Mouse (Mus musculus) lung, adult 10 weeks (tissue): ENCODE data around the gene 1700013H16Rik. TPM values are rescaled to one million over a fixed set of nuclear protein-coding genes. Genes with fewer than 3 reads are reported as not detected.

Experiments used
- polyA plus RNA-seq: library from polyadenylated mRNA; stranded (reverse); fragments of 350-450 nt; fragmentation: Illumina TruSeq; extraction: RNeasy Lipid Tissue Mini Kit (QIAGEN cat#74804); gene quantifications from one replicate; pipeline ENCODE4 v1.2.3, GENCODE M21; 2014; ENCODE audit warnings: low read depth, low replicate concordance; ENCODE audit not compliant: insufficient read depth

1700013H16Rik gene
- polyA plus RNA-seq: not detected

GRCm38 (mm10) chrX:53757736-53758135, at the start of gene 1700013H16Rik:
Gene 1700013H16Rik (minus strand): TSS chrX:53757831.

GRCm38 (mm10) chrX:53797519-53797918, 39.9 kb upstream of the 1700013H16Rik start, which contains the start of gene Xlr:
Gene Xlr (minus strand): TSS chrX:53797706.

GRCm38 (mm10) chrX:53776276-53776675, 18.6 kb upstream of the 1700013H16Rik start, which contains the start of gene Zfp36l3:
Gene Zfp36l3 (minus strand): TSS chrX:53776394.

GRCm38 (mm10) chrX:53724596-53724995, 33.0 kb downstream of the 1700013H16Rik start, which contains the start of gene 4930502E18Rik:
Gene 4930502E18Rik (plus strand): TSS chrX:53724826.

Other genes with a start within 250 kb of the 1700013H16Rik start
- 21.4 TPM for gene Rtl8c, start 149.8 kb downstream of the 1700013H16Rik start, polyA plus RNA-seq
- not detected for gene Gm14597, start 148.9 kb downstream of the 1700013H16Rik start, polyA plus RNA-seq
- gene Rtl8a, start 114.1 kb downstream of the 1700013H16Rik start, polyA plus RNA-seq: 180 TPM
- 145 TPM for gene Rtl8b, start 87.4 kb downstream of the 1700013H16Rik start, polyA plus RNA-seq
- 0.17 TPM for gene 4930502E18Rik, start 33.0 kb downstream of the 1700013H16Rik start, polyA plus RNA-seq
- gene Zfp36l3, start 18.6 kb upstream of the 1700013H16Rik start, polyA plus RNA-seq: not detected
- gene Xlr, start 39.9 kb upstream of the 1700013H16Rik start, polyA plus RNA-seq: 8.0 TPM